Mouse (Mus musculus): ENCODE data around the gene Nradd. TPM values are rescaled to one million over a fixed set of nuclear protein-coding genes. Genes with fewer than 3 reads are reported as not detected.

The Nradd gene
- polyA plus RNA-seq, 1 experiment, result 5.5 TPM

DNA sequence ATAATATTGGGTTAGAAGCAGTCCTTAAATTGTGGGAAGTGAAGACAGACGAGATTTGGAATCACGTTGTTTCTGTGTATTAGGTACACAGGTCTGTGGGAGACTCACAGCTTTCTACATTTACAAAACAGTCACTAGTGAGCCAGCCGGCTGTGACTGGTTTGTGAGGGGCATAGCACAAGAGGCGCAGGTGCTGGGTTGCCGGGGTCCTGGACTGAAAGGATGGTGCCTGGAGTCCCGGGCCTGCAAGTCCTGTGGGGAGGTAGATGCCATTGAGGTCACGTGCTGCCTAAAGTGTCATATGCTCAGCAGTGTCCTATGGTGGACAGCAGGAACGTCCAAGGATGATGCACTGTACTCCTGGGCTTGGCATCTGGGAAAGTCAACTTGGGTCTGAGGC, 42.1 kb upstream of the Nradd start:
- TF ChIP-seq POLR2A (IDR thresholded peaks at IDR 0.05; ENCODE audit: low read depth, low read length), result no peak
- TF ChIP-seq CTCF (IDR thresholded peaks at IDR 0.05; ENCODE audit: extremely low read depth, insufficient read depth, insufficient read length, insufficient replicate concordance), result no peak
- 23% methylated on average over 8 of the region's 8 CpGs for WGBS
- H3K27ac ChIP-seq (ENCODE audit: insufficient read depth, low read length), result peak overlapping the region; percentile 26; the same call in 1 of the 2 replicates
- H3K36me3 ChIP-seq (ENCODE audit: control insufficient read depth, insufficient read depth, low read length), result no peaks in the 10 kb centered on the region
- DNase-seq (ENCODE audit: low read depth in 1 of 2, low spot score in 2 of 2), result no peak
- H3K27me3 ChIP-seq (ENCODE audit: control insufficient read depth, insufficient read depth, low read length), result no peaks in the 10 kb centered on the region
- H3K4me1 ChIP-seq (ENCODE audit: control insufficient read depth, insufficient read depth, insufficient read length), result peaks cover 24% of the 10 kb centered on the region; the same call in 1 of the 2 replicates
- no peak overlapping the region for H3K4me3 ChIP-seq (ENCODE audit: extremely low read depth, insufficient read depth, insufficient read length)

DNA sequence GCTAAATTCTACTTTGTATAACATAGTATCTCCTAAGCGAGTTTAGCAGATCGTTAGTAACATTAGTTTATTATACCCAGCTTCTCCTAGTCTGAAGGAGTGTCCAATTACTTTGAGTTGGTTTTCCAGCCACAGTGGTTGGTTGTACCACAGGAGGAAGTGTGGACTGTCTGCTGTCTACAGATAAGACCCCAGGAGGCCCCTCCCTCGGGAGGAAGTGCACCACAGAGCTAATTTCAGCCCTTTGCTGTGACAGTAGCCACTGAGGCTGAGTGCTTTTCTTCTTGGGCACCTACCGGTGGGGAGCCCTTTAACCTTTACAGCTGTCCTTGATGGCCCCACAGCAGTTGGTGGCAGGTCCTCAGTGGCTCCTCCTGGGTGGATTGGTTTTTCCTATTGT, 41.7 kb upstream of the Nradd start:
- H3K27ac ChIP-seq (ENCODE audit: insufficient read depth, low read length), result 0 out of 2 replicates have a peak overlapping the region, but pooled peaks have one; percentile 6
- peak in 1 of 2 experiments; percentile 61 for DNase-seq (ENCODE audit: low read depth in 1 of 2, low spot score in 2 of 2)
- TF ChIP-seq CTCF (IDR thresholded peaks at IDR 0.05; ENCODE audit: extremely low read depth, insufficient read depth, insufficient read length, insufficient replicate concordance) (no peak), POLR2A (IDR thresholded peaks at IDR 0.05; ENCODE audit: low read depth, low read length) (no peak)
- WGBS, result 3% methylated on average over 4 of the region's 4 CpGs
- no peaks in the 10 kb centered on the region for H3K27me3 ChIP-seq (ENCODE audit: control insufficient read depth, insufficient read depth, low read length)
- H3K4me3 ChIP-seq (ENCODE audit: extremely low read depth, insufficient read depth, insufficient read length), result no peak overlapping the region
- peaks cover 28% of the 10 kb centered on the region; the same call in 1 of the 2 replicates for H3K4me1 ChIP-seq (ENCODE audit: control insufficient read depth, insufficient read depth, insufficient read length)
- H3K36me3 ChIP-seq (ENCODE audit: control insufficient read depth, insufficient read depth, low read length), result no peaks in the 10 kb centered on the region

DNA sequence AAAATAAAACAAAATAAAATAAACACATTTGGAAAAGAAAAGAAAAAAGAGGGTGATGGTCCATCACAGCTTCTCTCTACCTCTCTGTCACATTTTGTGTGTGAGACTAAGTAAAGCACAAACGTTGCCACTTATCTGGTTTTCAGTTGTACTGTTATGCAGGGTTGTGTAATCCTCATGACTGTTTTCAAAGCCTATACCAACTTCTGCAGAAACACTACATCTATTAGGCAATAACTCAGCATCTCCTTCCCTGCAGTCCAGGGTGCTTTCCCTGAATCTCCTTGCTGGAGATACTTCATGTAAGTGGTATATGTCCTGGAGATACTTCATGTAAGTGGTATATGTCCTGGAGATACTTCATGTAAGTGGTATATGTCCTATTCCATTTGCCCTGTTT, 38.6 kb upstream of the Nradd start:
- no peak overlapping the region for H3K4me3 ChIP-seq (ENCODE audit: extremely low read depth, insufficient read depth, insufficient read length)
- H3K36me3 ChIP-seq (ENCODE audit: control insufficient read depth, insufficient read depth, low read length), result peaks cover 3% of the 10 kb centered on the region
- no peaks in the 10 kb centered on the region for H3K27me3 ChIP-seq (ENCODE audit: control insufficient read depth, insufficient read depth, low read length)
- no peak overlapping the region for H3K27ac ChIP-seq (ENCODE audit: insufficient read depth, low read length)
- TF ChIP-seq CTCF (IDR thresholded peaks at IDR 0.05; ENCODE audit: extremely low read depth, insufficient read depth, insufficient read length, insufficient replicate concordance), result no peak
- TF ChIP-seq POLR2A (IDR thresholded peaks at IDR 0.05; ENCODE audit: low read depth, low read length), result no peak
- H3K4me1 ChIP-seq (ENCODE audit: control insufficient read depth, insufficient read depth, insufficient read length), result peaks cover 33% of the 10 kb centered on the region; the same call in 1 of the 2 replicates
- DNase-seq (ENCODE audit: low read depth in 1 of 2, low spot score in 2 of 2), result no peak
- 55% methylated on average over 1 of the region's 1 CpGs for WGBS

DNA sequence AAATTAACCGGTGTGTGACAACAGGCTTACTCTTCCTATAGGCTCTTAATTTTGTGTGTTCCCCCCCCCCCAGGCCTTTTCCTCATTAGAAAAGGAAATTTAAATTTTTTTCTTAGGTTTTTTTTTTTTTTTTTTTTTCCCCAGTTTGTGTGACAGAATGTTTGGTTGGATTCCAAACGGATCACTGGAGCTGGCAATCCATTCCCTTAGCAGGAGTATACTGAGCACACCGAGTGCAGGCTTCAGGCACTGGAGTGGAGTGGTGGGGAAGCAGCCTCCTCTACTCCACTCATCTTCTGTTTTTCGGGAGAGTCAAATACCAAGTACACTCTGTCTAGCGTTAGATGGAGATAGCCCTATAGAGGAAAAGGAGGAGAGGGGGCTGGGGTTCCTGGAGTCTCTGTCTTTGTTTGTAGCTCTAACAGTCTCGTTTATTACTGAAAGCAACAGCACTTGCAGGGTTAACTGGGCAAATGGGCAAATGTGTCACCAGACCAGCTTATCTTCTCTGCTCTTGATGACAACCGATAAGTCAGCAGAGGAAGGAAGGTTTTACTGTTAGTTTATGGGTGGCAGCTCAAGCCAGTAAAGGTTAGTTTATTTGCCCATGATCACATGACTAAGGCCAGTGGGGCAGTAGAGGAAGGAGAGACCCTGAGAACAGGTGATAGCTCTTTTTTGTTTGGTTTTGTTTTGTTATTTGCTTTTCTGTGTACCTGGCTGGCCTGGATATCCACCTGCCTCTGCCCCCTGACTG, 36.8 kb upstream of the Nradd start:
- Histone ChIP-seq H3K27me3 (ENCODE audit: control insufficient read depth, insufficient read depth, low read length) (no peaks in the 10 kb centered on the region), H3K4me3 (ENCODE audit: extremely low read depth, insufficient read depth, insufficient read length) (no peak overlapping the region), H3K27ac (ENCODE audit: insufficient read depth, low read length) (no peak overlapping the region), H3K36me3 (ENCODE audit: control insufficient read depth, insufficient read depth, low read length) (peaks cover 3% of the 10 kb centered on the region), H3K4me1 (ENCODE audit: control insufficient read depth, insufficient read depth, insufficient read length) (peaks cover 23% of the 10 kb centered on the region; the same call in 1 of the 2 replicates)
- no peak for DNase-seq (ENCODE audit: low read depth in 1 of 2, low spot score in 2 of 2)
- 86% methylated on average over 7 of the region's 7 CpGs for WGBS
- TF ChIP-seq POLR2A (IDR thresholded peaks at IDR 0.05; ENCODE audit: low read depth, low read length) (no peak), CTCF (IDR thresholded peaks at IDR 0.05; ENCODE audit: extremely low read depth, insufficient read depth, insufficient read length, insufficient replicate concordance) (no peak)

DNA sequence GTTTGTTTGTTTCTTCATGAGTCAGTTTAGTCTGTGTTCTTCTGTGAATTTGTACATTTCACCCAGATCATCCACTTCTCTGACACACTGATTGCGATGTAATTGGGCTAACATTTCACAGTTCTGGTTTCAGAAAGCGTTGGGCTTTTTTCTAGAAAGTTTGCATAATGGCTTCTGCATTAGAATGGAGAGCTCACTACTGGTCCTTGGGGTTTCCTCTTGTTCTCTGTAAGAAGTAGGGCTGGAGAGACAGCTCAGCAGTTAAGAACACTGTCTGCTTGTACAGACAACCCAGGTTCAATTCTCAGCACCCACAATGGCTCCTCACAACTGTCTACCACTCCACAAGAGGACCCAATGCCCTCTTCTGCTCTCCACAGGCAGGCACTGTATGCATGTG, 36.0 kb upstream of the Nradd start:
- H3K27me3 ChIP-seq (ENCODE audit: control insufficient read depth, insufficient read depth, low read length), result no peaks in the 10 kb centered on the region
- no peak overlapping the region for H3K4me3 ChIP-seq (ENCODE audit: extremely low read depth, insufficient read depth, insufficient read length)
- no peak for DNase-seq (ENCODE audit: low read depth in 1 of 2, low spot score in 2 of 2)
- no peak for TF ChIP-seq POLR2A (IDR thresholded peaks at IDR 0.05; ENCODE audit: low read depth, low read length)
- no peak for TF ChIP-seq CTCF (IDR thresholded peaks at IDR 0.05; ENCODE audit: extremely low read depth, insufficient read depth, insufficient read length, insufficient replicate concordance)
- WGBS, result 70% methylated on average over 2 of the region's 2 CpGs
- H3K4me1 ChIP-seq (ENCODE audit: control insufficient read depth, insufficient read depth, insufficient read length), result peaks cover 28% of the 10 kb centered on the region; the same call in 1 of the 2 replicates
- H3K36me3 ChIP-seq (ENCODE audit: control insufficient read depth, insufficient read depth, low read length), result peaks cover 3% of the 10 kb centered on the region
- peak overlapping the region; percentile 37; the same call in 1 of the 2 replicates for H3K27ac ChIP-seq (ENCODE audit: insufficient read depth, low read length)

DNA sequence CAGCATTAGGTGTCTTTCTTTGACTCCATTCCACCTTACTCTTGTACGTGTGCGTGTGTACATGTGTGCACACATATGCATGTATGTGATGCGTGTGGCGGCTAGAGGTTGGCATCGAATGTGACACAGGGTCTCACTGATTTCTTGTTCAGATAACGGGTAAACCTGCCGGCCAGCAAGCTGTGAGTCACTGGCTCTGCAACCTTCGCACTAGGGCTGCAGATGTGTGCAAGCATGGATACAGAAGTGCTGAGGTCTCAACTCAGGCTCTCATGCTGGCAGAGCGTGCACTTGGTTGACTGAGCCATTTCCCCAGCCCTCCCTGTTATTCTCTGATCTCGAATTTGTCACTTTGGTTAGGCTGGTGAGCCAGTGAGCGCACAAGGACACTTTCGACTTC, 35.3 kb upstream of the Nradd start:
- WGBS, result 91% methylated on average over 12 of the region's 12 CpGs
- Histone ChIP-seq H3K27me3 (ENCODE audit: control insufficient read depth, insufficient read depth, low read length) (no peaks in the 10 kb centered on the region), H3K4me1 (ENCODE audit: control insufficient read depth, insufficient read depth, insufficient read length) (peaks cover 25% of the 10 kb centered on the region; the same call in 1 of the 2 replicates), H3K36me3 (ENCODE audit: control insufficient read depth, insufficient read depth, low read length) (peaks cover 3% of the 10 kb centered on the region), H3K4me3 (ENCODE audit: extremely low read depth, insufficient read depth, insufficient read length) (no peak overlapping the region), H3K27ac (ENCODE audit: insufficient read depth, low read length) (0 out of 2 replicates have a peak overlapping the region, but pooled peaks have one; percentile 20)
- TF ChIP-seq CTCF (IDR thresholded peaks at IDR 0.05; ENCODE audit: extremely low read depth, insufficient read depth, insufficient read length, insufficient replicate concordance), result no peak
- no peak for TF ChIP-seq POLR2A (IDR thresholded peaks at IDR 0.05; ENCODE audit: low read depth, low read length)
- DNase-seq (ENCODE audit: low read depth in 1 of 2, low spot score in 2 of 2), result no peak
